Mouse (Mus musculus) heart, embryonic 12.5 days (tissue): Measurements from ENCODE around the gene Tardbp. TPM values are rescaled to one million over a fixed set of nuclear protein-coding genes. Genes with fewer than 3 reads are reported as not detected.

Experiments used
- ATAC-seq: fragments of 200-750 bp; cut with Nextera tagmentation; 2 replicates; pipeline ENCODE4 v1.8.0; 2017; ENCODE audit warnings: moderate TSS enrichment, moderate library complexity; ENCODE audit not compliant: insufficient number of reproducible peaks, low FRiP score
- H3K27ac ChIP-seq: fragments of 300-500 bp; sonication (generic); 2 replicates; pipeline ENCODE4 v1.5.1; 2016; ENCODE audit warnings: mild to moderate bottlenecking, moderate library complexity; ENCODE audit not compliant: poor library complexity, severe bottlenecking
- H3K27me3 ChIP-seq: fragments of 300-500 bp; sonication (generic); replicated peaks from 2 replicates; pipeline ENCODE4 v1.6.1; 2016; ENCODE audit warnings: mild to moderate bottlenecking, moderate library complexity
- H3K36me3 ChIP-seq: fragments of 300-500 bp; sonication (generic); 2 replicates; pipeline ENCODE4 v1.6.1; 2016; ENCODE audit warnings: mild to moderate bottlenecking, moderate library complexity
- H3K4me1 ChIP-seq: fragments of 300-500 bp; sonication (generic); replicated peaks from 2 replicates; pipeline ENCODE4 v1.6.1; 2016; ENCODE audit warnings: mild to moderate bottlenecking
- H3K4me2 ChIP-seq: fragments of 300-500 bp; sonication (generic); 2 replicates; pipeline ENCODE4 v1.6.1; 2016; ENCODE audit warnings: mild to moderate bottlenecking, moderate library complexity
- H3K4me3 ChIP-seq: fragments of 300-500 bp; sonication (generic); 2 replicates; pipeline ENCODE4 v1.5.1; 2016; ENCODE audit warnings: mild to moderate bottlenecking
- H3K9ac ChIP-seq: fragments of 300-500 bp; sonication (generic); 2 replicates; pipeline ENCODE4 v1.6.1; 2016; ENCODE audit warnings: mild to moderate bottlenecking, moderate library complexity
- H3K9me3 ChIP-seq: fragments of 300-500 bp; sonication (generic); replicated peaks from 2 replicates; pipeline ENCODE4 v1.6.1; 2016; ENCODE audit warnings: mild to moderate bottlenecking, moderate library complexity
- WGBS: fragments of 180-500 bp; shearing (Covaris S2); methylation state at CpG from one replicate; pipeline ENCODE4 v1.1.7; 2016; 5-methylcytosine and 5-hydroxymethylcytosine counted together
- polyA plus RNA-seq: library from polyadenylated mRNA; unstranded; fragments of >200 nt; fragmentation: Nextera tagmentation; extraction: Ambion mirVana; gene quantifications from 2 replicates; pipeline ENCODE4 v1.2.1, GENCODE M21; 2016

The Tardbp gene
- polyA plus RNA-seq, 1 experiment from 2014 or later, result 211 TPM

DNA sequence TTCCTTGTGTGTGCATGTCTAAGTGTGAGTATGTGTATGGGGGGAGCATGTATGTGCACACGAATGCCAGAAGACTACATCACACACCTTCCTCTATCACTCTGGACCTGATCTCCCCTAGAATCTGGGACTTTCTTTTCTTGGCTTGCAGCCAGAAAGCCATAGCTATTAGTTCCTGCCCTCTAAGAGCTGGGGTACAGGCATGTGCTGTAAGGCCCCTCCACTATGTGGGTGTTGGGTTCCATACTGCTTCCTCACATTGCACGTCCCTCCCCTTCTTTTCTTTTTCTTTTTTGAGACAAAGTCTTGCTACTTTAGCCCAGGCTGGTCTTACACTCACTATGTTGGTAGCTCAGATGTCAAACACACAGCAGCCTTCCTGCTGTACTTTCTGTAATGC, 8.5 kb upstream of the Tardbp start:
- no peak overlapping the region for H3K9ac ChIP-seq
- H3K27me3 ChIP-seq, result no peaks in the 10 kb centered on the region
- 0 out of 2 replicates have a peak, but pooled peaks cover 3% of the 10 kb centered on the region for H3K4me1 ChIP-seq
- WGBS, result 83% methylated on average over 2 of the region's 2 CpGs
- H3K4me3 ChIP-seq, result no peak overlapping the region
- H3K4me2 ChIP-seq, result no peak overlapping the region
- H3K36me3 ChIP-seq, result no peaks in the 10 kb centered on the region
- H3K27ac ChIP-seq, result no peak overlapping the region
- no peaks in the 10 kb centered on the region for H3K9me3 ChIP-seq
- no peak for ATAC-seq

- ATAC-seq, result no peak
- no peak overlapping the region for H3K4me2 ChIP-seq
- H3K4me3 ChIP-seq, result no peak overlapping the region
- no peaks in the 10 kb centered on the region for H3K27me3 ChIP-seq
- 0 out of 2 replicates have a peak, but pooled peaks cover 3% of the 10 kb centered on the region for H3K4me1 ChIP-seq
- no peak overlapping the region for H3K9ac ChIP-seq
- H3K27ac ChIP-seq, result no peak overlapping the region
- WGBS, result 53% methylated on average over 2 of the region's 2 CpGs
- no peaks in the 10 kb centered on the region for H3K36me3 ChIP-seq
- no peaks in the 10 kb centered on the region for H3K9me3 ChIP-seq
These were observed 6.7 kb upstream of the Tardbp start for GRCm38 (mm10) chr4:148633395-148634061.

DNA sequence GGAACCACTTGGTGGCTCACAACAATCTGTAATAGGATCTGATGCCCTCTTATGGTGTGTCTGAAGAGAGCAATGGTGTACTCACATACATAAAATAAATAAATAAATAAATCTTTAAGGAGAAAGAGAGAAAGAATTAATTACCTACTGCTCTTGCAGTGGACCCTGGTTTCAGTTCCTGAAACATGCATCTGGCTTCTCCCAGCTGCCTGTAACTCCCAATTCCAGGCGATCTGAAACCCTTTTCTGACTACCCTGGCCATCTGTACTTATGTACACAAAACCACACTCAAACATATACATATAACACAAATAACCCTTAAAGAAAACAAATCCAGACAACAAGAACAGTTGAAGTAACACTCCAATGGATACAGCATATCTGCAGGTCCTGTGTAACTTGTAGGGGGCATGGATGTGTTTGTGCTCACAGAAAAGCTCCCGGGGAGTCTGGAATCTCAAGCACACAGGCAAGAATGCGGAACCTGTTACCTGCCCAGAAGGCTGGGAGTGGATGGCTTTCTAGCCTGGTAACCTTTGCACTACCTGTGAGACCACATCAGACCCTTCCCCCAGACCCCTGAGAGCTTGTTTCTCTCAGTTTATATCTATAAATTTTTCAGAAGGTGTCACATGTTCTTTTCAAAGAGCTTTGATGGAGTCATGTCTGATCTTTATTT, 5.3 kb upstream of the Tardbp start:
- Histone ChIP-seq H3K27me3 (no peaks in the 10 kb centered on the region), H3K9ac (no peak overlapping the region), H3K36me3 (no peaks in the 10 kb centered on the region), H3K9me3 (no peaks in the 10 kb centered on the region), H3K4me1 (0 out of 2 replicates have a peak, but pooled peaks cover 3% of the 10 kb centered on the region), H3K4me2 (no peak overlapping the region), H3K4me3 (no peak overlapping the region), H3K27ac (no peak overlapping the region)
- 59% methylated on average over 3 of the region's 3 CpGs for WGBS
- ATAC-seq, result no peak

- H3K4me2 ChIP-seq, result peak overlapping the region; percentile 96
- H3K9me3 ChIP-seq, result no peaks in the 10 kb centered on the region
- H3K4me3 ChIP-seq, result peak overlapping the region; percentile 95; the same call in 1 of the 2 replicates
- 61% methylated on average over 3 of the region's 3 CpGs for WGBS
- H3K36me3 ChIP-seq, result peaks cover 28% of the 10 kb centered on the region
- H3K27me3 ChIP-seq, result no peaks in the 10 kb centered on the region
- no peak overlapping the region for H3K27ac ChIP-seq
- H3K9ac ChIP-seq, result 0 out of 2 replicates have a peak overlapping the region, but pooled peaks have one; percentile 100
- ATAC-seq, result no peak
- H3K4me1 ChIP-seq, result peaks cover 20% of the 10 kb centered on the region
These were observed 427 bp upstream of the Tardbp start for GRCm38 (mm10) chr4:148627246-148627645.

DNA sequence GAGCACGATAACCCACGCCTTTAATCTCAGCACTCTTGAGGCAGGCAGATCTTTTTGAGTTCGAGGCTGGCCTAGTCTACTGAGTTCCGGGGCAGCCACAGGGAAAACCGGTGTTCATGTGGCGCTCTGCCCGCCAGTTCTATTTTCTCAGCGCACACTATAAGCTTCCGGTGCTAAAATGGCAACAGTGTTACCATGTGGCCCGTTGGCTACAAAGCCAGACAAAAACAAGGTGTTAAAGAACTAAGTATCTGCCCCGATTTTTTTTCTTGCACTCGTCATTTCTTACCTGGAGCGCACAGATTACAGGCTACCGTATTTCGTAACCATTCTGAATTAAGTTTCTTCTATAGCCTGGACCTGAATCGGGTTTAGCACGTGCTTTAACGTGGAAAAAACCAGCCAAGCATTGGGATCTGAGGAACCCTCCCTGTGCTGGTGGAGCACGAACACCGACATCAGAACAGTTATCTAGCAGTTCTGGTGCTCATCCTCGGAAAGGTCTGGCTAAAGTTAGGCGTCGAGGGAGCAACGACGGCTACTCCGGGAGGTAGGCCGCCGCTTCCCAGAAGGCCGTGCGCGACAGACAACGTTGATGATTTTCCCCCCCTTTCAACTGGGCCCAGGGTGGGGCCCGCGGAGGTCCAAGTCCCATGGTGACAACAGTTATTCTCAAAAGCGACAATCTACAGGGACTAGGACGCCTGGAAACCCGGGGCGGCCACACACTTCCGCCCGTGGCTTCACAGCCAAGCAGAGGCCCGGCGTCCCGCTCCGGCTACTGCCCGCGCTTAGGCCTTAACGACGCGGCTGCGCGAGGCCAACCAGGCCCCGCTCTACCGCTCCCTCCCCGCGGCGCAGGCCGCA, 830 bp downstream of the Tardbp start:
- Histone ChIP-seq H3K9ac (peak overlapping the region; percentile 100), H3K4me2 (peak overlapping the region; percentile 96), H3K27me3 (no peaks in the 10 kb centered on the region), H3K27ac (peak overlapping the region; percentile 97), H3K4me3 (peak overlapping the region; percentile 95), H3K4me1 (peaks cover 20% of the 10 kb centered on the region), H3K36me3 (peaks cover 40% of the 10 kb centered on the region), H3K9me3 (no peaks in the 10 kb centered on the region)
- peak; percentile 73 for ATAC-seq
- under 1% methylated on average over 57 of the region's 57 CpGs for WGBS

DNA sequence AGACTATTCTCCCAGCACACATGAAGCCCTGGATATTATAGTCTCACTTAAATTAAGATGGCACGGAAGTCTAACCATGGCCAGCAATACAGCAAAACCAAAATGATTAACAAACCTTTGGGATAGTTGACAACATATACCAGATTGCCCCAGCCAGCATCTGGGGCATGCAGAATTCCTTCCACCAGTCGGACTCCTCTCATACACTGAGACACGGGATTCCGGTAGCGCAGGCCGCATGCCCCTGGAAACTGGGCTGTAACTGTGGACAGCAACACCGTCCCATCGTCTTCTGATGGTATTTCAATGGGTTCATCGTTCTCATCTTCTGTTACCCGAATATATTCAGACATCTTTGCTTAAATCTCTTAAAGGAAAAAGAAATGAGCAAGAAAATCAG, 1.8 kb downstream of the Tardbp start:
- no peak overlapping the region for H3K9ac ChIP-seq
- peak overlapping the region; percentile 96 for H3K4me2 ChIP-seq
- 77% methylated on average over 10 of the region's 10 CpGs for WGBS
- no peak for ATAC-seq
- peaks cover 45% of the 10 kb centered on the region for H3K36me3 ChIP-seq
- H3K4me3 ChIP-seq, result peak overlapping the region; percentile 95; the same call in 1 of the 2 replicates
- H3K9me3 ChIP-seq, result no peaks in the 10 kb centered on the region
- H3K27ac ChIP-seq, result no peak overlapping the region
- peaks cover 20% of the 10 kb centered on the region for H3K4me1 ChIP-seq
- H3K27me3 ChIP-seq, result no peaks in the 10 kb centered on the region

GRCm38 (mm10) chr4:148623609-148624008, 3.2 kb downstream of the Tardbp start:
- WGBS, result 86% methylated on average over 4 of the region's 4 CpGs
- Histone ChIP-seq H3K4me3 (no peak overlapping the region), H3K9me3 (no peaks in the 10 kb centered on the region), H3K4me1 (peaks cover 20% of the 10 kb centered on the region), H3K36me3 (peaks cover 59% of the 10 kb centered on the region), H3K27ac (no peak overlapping the region), H3K9ac (no peak overlapping the region), H3K4me2 (0 out of 2 replicates have a peak overlapping the region, but pooled peaks have one; percentile 0), H3K27me3 (no peaks in the 10 kb centered on the region)
- no peak for ATAC-seq

- Histone ChIP-seq H3K9ac (no peak overlapping the region), H3K9me3 (no peaks in the 10 kb centered on the region), H3K27me3 (no peaks in the 10 kb centered on the region), H3K4me1 (peaks cover 20% of the 10 kb centered on the region), H3K27ac (no peak overlapping the region), H3K4me3 (no peak overlapping the region), H3K4me2 (no peak overlapping the region), H3K36me3 (peaks cover 66% of the 10 kb centered on the region)
- 96% methylated on average over 4 of the region's 4 CpGs for WGBS
- no peak for ATAC-seq
These were observed 4.3 kb downstream of the Tardbp start for GRCm38 (mm10) chr4:148622485-148622884.

- H3K4me1 ChIP-seq, result peaks cover 20% of the 10 kb centered on the region
These were observed 6.1 kb downstream of the Tardbp start for GRCm38 (mm10) chr4:148620718-148621117.

DNA sequence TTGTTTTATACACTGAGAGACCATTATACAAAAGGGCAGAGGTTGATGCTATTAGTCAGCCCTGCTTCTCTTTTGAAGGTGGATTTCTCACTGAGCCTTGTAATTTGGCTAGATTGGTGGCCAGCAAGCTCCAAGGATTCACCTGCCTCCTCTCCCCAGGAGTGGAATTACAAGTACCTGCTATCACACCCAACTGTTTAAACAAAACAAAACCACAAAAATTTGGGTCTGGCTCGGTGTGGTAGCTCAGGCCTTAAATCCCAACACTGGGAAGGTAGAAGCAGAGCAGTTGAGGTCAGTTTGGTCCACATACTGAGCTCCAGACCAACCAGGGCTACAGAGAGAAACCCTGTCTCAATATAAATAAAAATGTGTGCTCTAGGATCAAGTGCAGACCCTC, 7.0 kb downstream of the Tardbp start:
- H3K4me1 ChIP-seq, result peaks cover 16% of the 10 kb centered on the region
- H3K4me3 ChIP-seq, result no peak overlapping the region
- H3K9me3 ChIP-seq, result no peaks in the 10 kb centered on the region
- no peak overlapping the region for H3K27ac ChIP-seq
- peaks cover 87% of the 10 kb centered on the region for H3K36me3 ChIP-seq
- H3K4me2 ChIP-seq, result no peak overlapping the region
- H3K27me3 ChIP-seq, result no peaks in the 10 kb centered on the region
- 80% methylated on average over 1 of the region's 1 CpGs for WGBS
- no peak overlapping the region for H3K9ac ChIP-seq
- ATAC-seq, result no peak

More at GRCm38 (mm10) chr4:148620718-148621117, 6.1 kb downstream of the Tardbp start:
- Histone ChIP-seq H3K27ac (no peak overlapping the region), H3K9ac (no peak overlapping the region), H3K27me3 (no peaks in the 10 kb centered on the region), H3K36me3 (peaks cover 82% of the 10 kb centered on the region), H3K9me3 (no peaks in the 10 kb centered on the region), H3K4me2 (no peak overlapping the region), H3K4me3 (no peak overlapping the region)
- no peak for ATAC-seq
- WGBS, result 95% methylated on average over 1 of the region's 1 CpGs

GRCm38 (mm10) chr4:148613738-148614137, 13.1 kb downstream of the Tardbp start:
- H3K9me3 ChIP-seq, result no peaks in the 10 kb centered on the region
- H3K27me3 ChIP-seq, result no peaks in the 10 kb centered on the region
- H3K4me3 ChIP-seq, result no peak overlapping the region
- no peak overlapping the region for H3K27ac ChIP-seq
- peaks cover 67% of the 10 kb centered on the region for H3K36me3 ChIP-seq
- no peak for ATAC-seq
- 82% methylated on average over 9 of the region's 9 CpGs for WGBS
- no peak overlapping the region for H3K4me2 ChIP-seq
- peaks cover 22% of the 10 kb centered on the region for H3K4me1 ChIP-seq
- no peak overlapping the region for H3K9ac ChIP-seq
